Mouse (Mus musculus): ENCODE measurements at regions not wholly inside any gene's neighbourhood (a gene's known extent, or its start where the extent isn't known, plus 50 kb on each side); places are given as distances from the start of the nearest gene placed in this dataset.
A peak's percentile ranks its signal among the peaks of the same experiment; 100 is the strongest.

DNA sequence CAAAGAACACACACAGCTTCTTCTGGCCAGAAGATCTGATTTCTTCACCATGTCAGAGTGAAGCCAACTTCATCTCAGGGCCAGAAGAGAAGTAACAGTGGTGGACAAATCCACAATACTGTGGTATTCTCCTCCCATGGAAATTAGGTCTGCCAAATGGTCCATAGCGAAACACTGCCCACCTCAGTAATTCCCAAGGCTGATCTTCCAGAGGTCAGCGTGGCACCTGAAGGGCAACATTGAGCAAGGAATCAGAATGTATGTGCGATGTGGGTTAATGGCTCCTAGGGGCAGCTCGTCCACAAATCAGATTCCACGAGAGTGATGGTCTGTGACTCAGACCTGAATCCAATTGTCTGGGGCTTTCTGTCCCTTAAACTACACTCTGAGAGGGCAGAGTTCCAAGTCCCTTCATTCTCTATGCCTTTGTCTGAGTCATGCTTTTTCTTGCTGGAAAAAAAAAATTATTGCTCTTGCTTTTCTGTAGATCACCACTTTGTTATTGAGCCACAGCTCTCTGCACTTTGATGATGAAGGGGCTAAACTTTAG, 307.9 kb upstream of the Noct start:
- ATAC-seq (ENCODE audit: low FRiP score, low read depth), result no peak
- 75% methylated on average over 5 of the region's 5 CpGs for WGBS
- Histone ChIP-seq H3K9ac (no peak overlapping the region), H3K4me1 (replicated peaks) (peaks cover 16% of the 10 kb centered on the region), H3K9me3 (no peaks in the 10 kb centered on the region), H3K4me2 (no peak overlapping the region), H3K27me3 (no peaks in the 10 kb centered on the region), H3K27ac (replicated peaks) (no peak overlapping the region), H3K36me3 (no peaks in the 10 kb centered on the region), H3K4me3 (no peak overlapping the region)

DNA sequence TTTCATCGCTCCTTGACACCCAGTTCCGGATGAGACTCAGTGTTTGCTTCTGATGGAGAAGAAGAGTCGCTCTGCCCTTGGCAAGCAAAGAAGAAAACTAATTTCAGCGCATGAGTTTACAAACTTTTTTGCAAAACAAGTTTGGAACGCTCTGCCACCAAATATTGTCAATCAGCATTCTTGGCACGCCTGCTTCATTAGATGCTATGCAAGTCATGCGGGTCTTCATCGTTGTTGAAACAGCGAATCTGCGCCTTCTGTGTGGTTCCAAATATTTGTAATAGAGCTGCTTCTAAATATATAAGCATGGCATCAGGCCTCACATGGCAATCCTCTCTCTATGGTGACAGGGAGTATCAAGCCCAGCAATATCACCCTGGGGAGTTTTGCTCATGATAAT, 301.9 kb upstream of the Noct start:
- Histone ChIP-seq H3K4me3 (no peak overlapping the region), H3K27ac (replicated peaks) (no peak overlapping the region), H3K4me2 (no peak overlapping the region), H3K36me3 (no peaks in the 10 kb centered on the region), H3K9ac (no peak overlapping the region), H3K4me1 (replicated peaks) (0 out of 2 replicates have a peak, but pooled peaks cover 3% of the 10 kb centered on the region), H3K27me3 (no peaks in the 10 kb centered on the region), H3K9me3 (no peaks in the 10 kb centered on the region)
- no peak for ATAC-seq (ENCODE audit: low FRiP score, low read depth)
- WGBS, result 90% methylated on average over 10 of the region's 10 CpGs

DNA sequence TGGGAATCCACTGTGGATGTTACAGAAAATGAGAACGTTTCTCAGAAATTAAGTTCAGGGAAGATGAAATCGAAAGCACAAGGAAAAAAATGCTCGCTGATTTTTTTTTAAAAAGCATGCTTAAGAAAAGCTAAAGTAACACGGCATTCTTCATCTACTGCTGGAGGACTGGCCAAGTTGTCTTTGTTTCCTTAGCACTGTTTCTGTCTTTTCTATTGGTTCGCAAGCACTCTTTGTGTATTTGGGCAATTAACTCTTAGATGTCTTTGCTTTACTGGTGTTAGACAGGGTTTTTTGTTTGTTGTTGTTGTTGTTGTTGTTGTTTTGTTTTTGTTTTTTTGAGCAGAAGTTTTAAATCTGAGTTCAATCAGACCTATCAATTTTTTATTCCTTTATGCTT, 301.4 kb upstream of the Noct start:
- WGBS, result 63% methylated on average over 5 of the region's 5 CpGs
- no peak overlapping the region for H3K27ac ChIP-seq (replicated peaks)
- no peaks in the 10 kb centered on the region for H3K36me3 ChIP-seq
- H3K9ac ChIP-seq, result no peak overlapping the region
- H3K4me1 ChIP-seq (replicated peaks), result 0 out of 2 replicates have a peak, but pooled peaks cover 3% of the 10 kb centered on the region
- no peaks in the 10 kb centered on the region for H3K9me3 ChIP-seq
- H3K4me2 ChIP-seq, result no peak overlapping the region
- H3K27me3 ChIP-seq, result no peaks in the 10 kb centered on the region
- ATAC-seq (ENCODE audit: low FRiP score, low read depth), result no peak
- H3K4me3 ChIP-seq, result no peak overlapping the region

DNA sequence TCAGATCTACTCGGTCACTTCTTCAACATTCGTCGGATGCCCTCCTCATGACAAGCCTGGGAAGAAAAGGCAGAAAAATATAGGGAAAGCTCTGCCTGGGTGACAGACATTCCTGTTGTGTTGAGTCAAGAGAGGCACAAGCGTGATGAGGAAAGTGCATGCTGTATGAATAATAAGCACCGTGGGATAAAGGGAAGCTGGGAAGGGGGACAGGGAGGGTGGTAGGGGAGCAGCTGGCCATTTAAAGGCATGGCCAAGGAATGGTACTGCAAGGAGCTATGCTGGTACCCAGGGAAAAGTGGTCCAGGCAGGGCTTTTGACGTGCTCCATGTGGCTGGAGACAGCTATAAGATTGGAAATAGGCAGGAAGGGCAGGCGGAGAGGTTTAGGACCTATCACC, 300.9 kb upstream of the Noct start:
- no peak overlapping the region for H3K4me2 ChIP-seq
- 0 out of 2 replicates have a peak, but pooled peaks cover 3% of the 10 kb centered on the region for H3K4me1 ChIP-seq (replicated peaks)
- H3K27ac ChIP-seq (replicated peaks), result no peak overlapping the region
- H3K36me3 ChIP-seq, result no peaks in the 10 kb centered on the region
- no peaks in the 10 kb centered on the region for H3K9me3 ChIP-seq
- ATAC-seq (ENCODE audit: low FRiP score, low read depth), result peak; percentile 77
- H3K4me3 ChIP-seq, result no peak overlapping the region
- no peak overlapping the region for H3K9ac ChIP-seq
- H3K27me3 ChIP-seq, result no peaks in the 10 kb centered on the region
- WGBS, result 44% methylated on average over 7 of the region's 7 CpGs

DNA sequence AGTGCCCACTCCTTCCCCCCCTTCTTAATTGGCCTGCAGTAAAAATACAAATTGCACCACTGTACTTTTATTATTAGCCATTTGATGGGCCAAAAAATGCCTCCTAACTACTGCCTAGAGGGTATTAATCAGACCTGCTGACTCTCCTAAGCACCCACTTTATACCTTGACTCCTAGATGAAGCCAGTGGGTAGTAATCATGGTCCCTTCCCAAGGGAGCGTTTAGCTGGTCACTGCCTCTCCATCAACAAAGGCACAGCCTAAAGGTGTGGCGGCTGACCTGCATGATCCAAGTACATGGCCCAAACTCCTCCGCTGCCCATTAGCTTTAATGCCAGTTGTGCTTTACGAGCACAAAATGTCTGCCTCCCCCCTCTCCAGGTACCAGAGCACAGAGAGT, 296.9 kb upstream of the Noct start:
- Histone ChIP-seq H3K27ac (replicated peaks) (no peak overlapping the region), H3K36me3 (no peaks in the 10 kb centered on the region), H3K4me1 (replicated peaks) (peaks cover 9% of the 10 kb centered on the region; the same call in 1 of the 2 replicates), H3K9me3 (no peaks in the 10 kb centered on the region), H3K4me3 (no peak overlapping the region), H3K9ac (no peak overlapping the region), H3K4me2 (no peak overlapping the region), H3K27me3 (no peaks in the 10 kb centered on the region)
- ATAC-seq (ENCODE audit: low FRiP score, low read depth), result no peak
- WGBS, result 85% methylated on average over 4 of the region's 4 CpGs

DNA sequence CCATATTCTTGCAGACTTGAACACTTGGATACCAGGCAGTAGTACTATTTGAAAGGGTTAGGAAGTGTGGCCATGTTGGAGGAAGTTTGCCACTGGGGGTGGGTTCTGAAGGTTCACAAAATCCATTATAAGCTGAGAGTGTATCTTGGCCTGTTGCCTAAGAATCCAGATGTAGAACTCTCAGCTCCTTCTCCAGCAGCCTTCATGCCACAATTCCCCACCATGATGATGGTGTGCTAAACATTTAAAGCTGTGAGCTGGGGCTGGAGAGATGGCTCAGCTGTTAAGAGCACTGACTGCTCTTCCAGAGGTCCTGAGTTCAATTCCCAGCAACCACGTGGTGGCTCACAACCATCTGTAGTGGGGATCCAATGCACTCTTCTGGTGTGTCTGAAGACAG, 295.2 kb upstream of the Noct start:
- no peak overlapping the region for H3K4me3 ChIP-seq
- H3K9me3 ChIP-seq, result no peaks in the 10 kb centered on the region
- WGBS, result 90% methylated on average over 1 of the region's 1 CpGs
- H3K9ac ChIP-seq, result no peak overlapping the region
- H3K27ac ChIP-seq (replicated peaks), result no peak overlapping the region
- no peak for ATAC-seq (ENCODE audit: low FRiP score, low read depth)
- peaks cover 16% of the 10 kb centered on the region for H3K4me1 ChIP-seq (replicated peaks)
- H3K4me2 ChIP-seq, result no peak overlapping the region
- no peaks in the 10 kb centered on the region for H3K36me3 ChIP-seq
- H3K27me3 ChIP-seq, result no peaks in the 10 kb centered on the region

DNA sequence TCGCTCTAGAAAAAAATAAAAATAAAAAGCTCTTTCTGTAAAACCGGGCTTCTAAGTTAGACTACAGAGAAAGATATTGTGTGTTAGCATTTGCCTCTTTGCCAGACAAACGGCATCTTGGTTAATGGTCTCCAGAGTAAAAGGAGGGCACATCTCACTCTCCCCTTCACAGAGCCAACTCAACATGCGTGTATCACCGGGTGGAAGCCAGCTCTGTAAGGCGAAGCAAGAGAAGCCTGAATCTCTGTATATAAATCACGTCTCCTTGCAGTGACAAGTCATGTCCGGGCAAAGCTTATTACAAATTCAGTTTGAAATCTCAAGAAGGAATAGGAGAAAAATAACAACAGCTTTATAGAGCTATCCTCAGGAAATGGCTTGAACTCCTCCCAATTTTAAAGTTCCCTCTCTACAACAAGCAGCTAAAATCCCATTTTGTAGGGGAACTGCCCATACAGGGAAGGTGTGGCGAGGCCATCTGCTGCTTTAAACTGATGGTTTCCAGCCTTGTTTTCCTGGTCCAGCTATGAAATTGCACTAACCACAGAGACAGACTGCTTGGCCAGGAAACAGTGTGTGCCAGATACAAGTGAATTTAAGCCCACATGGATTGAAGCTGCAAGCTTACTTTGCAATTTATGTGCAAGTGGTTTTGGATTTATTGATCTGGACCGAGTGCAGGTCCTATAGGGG, 291.7 kb upstream of the Noct start:
- Histone ChIP-seq H3K9me3 (no peaks in the 10 kb centered on the region), H3K4me2 (no peak overlapping the region), H3K4me3 (no peak overlapping the region), H3K4me1 (replicated peaks) (peaks cover 16% of the 10 kb centered on the region), H3K27ac (replicated peaks) (peak overlapping the region; percentile 56; the same call in 1 of the 2 replicates), H3K27me3 (no peaks in the 10 kb centered on the region), H3K9ac (no peak overlapping the region), H3K36me3 (no peaks in the 10 kb centered on the region)
- 58% methylated on average over 10 of the region's 10 CpGs for WGBS
- 0 out of 2 replicates have a peak, but pooled peaks have one; percentile 39 for ATAC-seq (ENCODE audit: low FRiP score, low read depth)

DNA sequence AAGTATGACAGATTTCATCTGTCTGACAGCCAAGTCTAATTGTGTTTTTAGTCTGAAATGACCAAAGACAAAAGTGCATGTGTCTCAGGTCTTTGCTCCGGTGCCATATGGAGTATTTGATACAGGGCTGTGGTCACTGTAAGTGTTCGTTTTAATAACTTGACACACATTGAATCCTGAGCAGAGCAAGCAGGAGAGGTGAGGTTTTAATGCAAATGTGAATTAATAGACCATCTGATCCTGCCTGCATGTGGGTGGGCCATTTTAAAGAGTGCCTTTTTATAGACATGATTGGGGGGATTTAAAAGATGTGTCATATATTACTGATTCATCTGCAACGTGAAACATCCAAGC, 291.2 kb upstream of the Noct start:
- Histone ChIP-seq H3K9ac (no peak overlapping the region), H3K4me1 (replicated peaks) (peaks cover 16% of the 10 kb centered on the region), H3K36me3 (no peaks in the 10 kb centered on the region), H3K27ac (replicated peaks) (no peak overlapping the region), H3K9me3 (no peaks in the 10 kb centered on the region), H3K27me3 (no peaks in the 10 kb centered on the region), H3K4me2 (no peak overlapping the region), H3K4me3 (no peak overlapping the region)
- 56% methylated on average over 3 of the region's 3 CpGs for WGBS
- ATAC-seq (ENCODE audit: low FRiP score, low read depth), result 0 out of 2 replicates have a peak, but pooled peaks have one; percentile 45

DNA sequence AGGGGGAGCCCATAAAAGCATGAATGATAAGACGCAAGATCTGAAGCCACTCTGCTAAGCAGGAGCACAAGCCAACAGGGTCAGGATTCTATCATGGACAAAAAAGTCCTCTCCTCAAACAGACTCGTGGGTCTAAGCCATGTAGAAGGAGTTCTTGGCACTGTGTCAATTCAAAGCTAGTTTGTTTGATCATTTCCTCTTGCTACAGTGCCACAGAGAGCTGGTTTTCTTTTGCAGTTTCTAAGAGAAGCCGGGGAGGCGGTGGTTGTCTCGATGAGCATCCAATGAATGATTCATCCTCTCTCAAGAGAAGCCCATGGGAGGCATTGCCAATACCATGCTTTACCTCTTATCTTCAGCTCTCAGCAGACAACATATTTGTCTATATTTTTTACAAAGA, 284.6 kb upstream of the Noct start:
- Histone ChIP-seq H3K27ac (replicated peaks) (no peak overlapping the region), H3K27me3 (no peaks in the 10 kb centered on the region), H3K4me1 (replicated peaks) (no peaks in the 10 kb centered on the region; the same call in 1 of the 2 replicates), H3K4me3 (no peak overlapping the region), H3K9me3 (no peaks in the 10 kb centered on the region), H3K9ac (no peak overlapping the region), H3K4me2 (no peak overlapping the region), H3K36me3 (no peaks in the 10 kb centered on the region)
- WGBS, result 74% methylated on average over 5 of the region's 5 CpGs
- no peak for ATAC-seq (ENCODE audit: low FRiP score, low read depth)

DNA sequence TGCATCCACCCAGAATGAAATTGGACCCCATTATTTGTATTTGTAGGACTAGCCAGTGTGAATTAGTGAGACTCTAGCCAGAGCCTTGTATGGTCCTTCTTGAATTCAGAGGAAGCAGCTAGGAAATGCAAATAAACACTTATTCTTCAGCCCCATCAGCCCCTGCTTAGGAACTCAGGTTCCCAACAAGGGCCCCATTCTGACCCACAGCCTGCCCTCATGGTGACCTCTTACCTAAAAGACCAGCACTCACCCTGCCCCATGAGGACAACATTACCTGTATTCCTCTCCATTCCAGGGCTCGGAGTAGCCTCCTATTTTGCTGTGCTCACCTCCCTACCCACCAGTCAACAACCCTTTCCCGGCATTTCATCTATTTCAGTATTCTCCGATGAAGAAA, 283.6 kb upstream of the Noct start:
- no peak for ATAC-seq (ENCODE audit: low FRiP score, low read depth)
- no peak overlapping the region for H3K9ac ChIP-seq
- H3K4me1 ChIP-seq (replicated peaks), result no peaks in the 10 kb centered on the region; the same call in 1 of the 2 replicates
- H3K27ac ChIP-seq (replicated peaks), result 0 out of 2 replicates have a peak overlapping the region, but pooled peaks have one; percentile 45
- no peaks in the 10 kb centered on the region for H3K27me3 ChIP-seq
- H3K4me3 ChIP-seq, result no peak overlapping the region
- H3K36me3 ChIP-seq, result no peaks in the 10 kb centered on the region
- H3K9me3 ChIP-seq, result no peaks in the 10 kb centered on the region
- 60% methylated on average over 3 of the region's 3 CpGs for WGBS
- no peak overlapping the region for H3K4me2 ChIP-seq

DNA sequence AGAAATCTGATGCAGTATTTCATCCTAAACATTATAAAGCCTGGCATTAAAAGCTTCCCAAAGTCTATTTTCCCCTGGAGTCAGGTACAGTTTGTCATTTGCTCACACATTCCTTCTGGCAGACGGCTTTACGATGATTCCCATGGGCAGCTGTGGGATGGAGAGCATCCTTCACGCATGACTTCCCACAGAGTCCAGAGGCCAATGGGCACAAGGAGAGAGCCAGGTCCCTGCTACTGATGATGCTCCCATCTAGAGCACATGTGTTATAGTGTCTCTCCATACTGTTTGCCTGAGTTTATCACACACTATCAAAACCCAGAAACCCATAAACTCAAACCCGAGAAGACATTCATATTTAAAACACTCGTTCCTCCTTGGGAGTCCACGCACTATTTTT, 270.8 kb upstream of the Noct start:
- H3K4me1 ChIP-seq (replicated peaks), result no peaks in the 10 kb centered on the region
- H3K9ac ChIP-seq, result no peak overlapping the region
- ATAC-seq (ENCODE audit: low FRiP score, low read depth), result no peak
- no peak overlapping the region for H3K27ac ChIP-seq (replicated peaks)
- H3K4me3 ChIP-seq, result no peak overlapping the region
- H3K9me3 ChIP-seq, result no peaks in the 10 kb centered on the region
- H3K27me3 ChIP-seq, result no peaks in the 10 kb centered on the region
- 69% methylated on average over 6 of the region's 6 CpGs for WGBS
- H3K4me2 ChIP-seq, result no peak overlapping the region
- H3K36me3 ChIP-seq, result no peaks in the 10 kb centered on the region

DNA sequence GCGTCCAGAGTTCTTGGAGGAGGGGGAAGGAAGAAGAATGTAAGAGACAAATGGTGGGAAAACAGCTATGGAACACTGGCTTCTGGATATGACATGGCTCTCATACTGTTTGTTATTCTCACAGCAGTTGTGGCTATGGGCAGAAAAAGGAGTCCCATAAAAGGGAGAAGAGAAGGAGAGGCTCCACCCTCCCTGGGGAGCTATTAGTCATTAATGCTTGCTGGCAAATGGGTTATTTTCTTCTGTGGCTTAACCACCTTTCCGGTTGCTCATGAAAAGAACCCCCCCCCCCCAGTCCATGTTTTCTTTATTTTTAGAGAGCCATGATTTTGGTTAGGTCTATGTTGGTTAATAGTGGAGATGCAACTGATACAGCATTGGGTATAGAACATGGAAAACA, 253.9 kb upstream of the Noct start:
- no peak overlapping the region for H3K4me2 ChIP-seq
- ATAC-seq (ENCODE audit: low FRiP score, low read depth), result no peak
- 0 out of 2 replicates have a peak, but pooled peaks cover 4% of the 10 kb centered on the region for H3K4me1 ChIP-seq (replicated peaks)
- no peaks in the 10 kb centered on the region for H3K9me3 ChIP-seq
- no peaks in the 10 kb centered on the region for H3K27me3 ChIP-seq
- H3K27ac ChIP-seq (replicated peaks), result no peak overlapping the region
- H3K36me3 ChIP-seq, result no peaks in the 10 kb centered on the region
- H3K4me3 ChIP-seq, result no peak overlapping the region
- 92% methylated on average over 2 of the region's 2 CpGs for WGBS
- H3K9ac ChIP-seq, result no peak overlapping the region
